Mouse (Mus musculus): ENCODE data around the gene Slc1a5. TPM values are rescaled to one million over a fixed set of nuclear protein-coding genes. Genes with fewer than 3 reads are reported as not detected.

The Slc1a5 gene
- polyA plus RNA-seq, 1 experiment from 2014 or later = 120 TPM

DNA sequence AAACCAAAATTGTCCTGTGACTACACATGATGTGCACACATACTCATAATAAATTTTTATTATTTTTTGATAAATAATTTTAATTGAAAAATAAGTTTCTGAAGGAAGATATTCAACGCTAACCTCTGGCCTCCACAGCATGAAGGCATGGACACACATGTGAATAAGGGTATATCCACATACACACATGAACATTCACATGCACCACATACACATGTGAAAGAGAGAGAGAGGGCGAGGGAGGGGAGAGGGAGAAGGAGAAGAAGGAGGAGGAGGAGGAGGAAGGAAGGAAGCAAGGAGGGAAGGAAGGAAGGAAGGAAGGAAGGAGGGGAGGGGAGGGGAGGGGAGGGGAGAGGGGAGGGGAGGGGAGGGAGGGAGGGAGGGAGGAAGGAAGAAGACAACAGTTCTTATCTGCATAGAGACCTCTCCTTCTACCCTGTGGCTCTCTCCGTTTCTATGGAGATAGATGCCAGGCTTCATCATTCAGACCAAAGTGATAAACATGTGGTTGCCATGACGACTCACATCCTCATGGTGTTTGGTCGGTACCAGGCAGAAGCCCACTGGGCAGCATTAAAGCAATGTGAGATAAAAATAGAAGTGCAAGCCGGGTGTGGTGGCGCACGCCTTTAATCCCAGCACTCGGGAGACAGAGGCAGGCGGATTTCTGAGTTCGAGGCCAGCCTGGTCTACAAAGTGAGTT is 22.1 kb upstream of the Slc1a5 start:
- H3K27me3 ChIP-seq = peaks cover 14% of the 10 kb centered on the region
- H3K4me2 ChIP-seq = no peak overlapping the region
- H3K4me1 ChIP-seq (replicated peaks) = peaks cover 9% of the 10 kb centered on the region
- no peak overlapping the region for H3K9ac ChIP-seq
- no peak overlapping the region for H3K4me3 ChIP-seq (replicated peaks)
- no peak for ATAC-seq (ENCODE audit: insufficient read depth)
- 54% methylated on average over 11 of the region's 11 CpGs for WGBS (ENCODE audit: insufficient replicate concordance)
- no peaks in the 10 kb centered on the region for H3K9me3 ChIP-seq (replicated peaks)
- H3K27ac ChIP-seq (replicated peaks) = no peak overlapping the region
- H3K36me3 ChIP-seq (replicated peaks) = no peaks in the 10 kb centered on the region

- Histone ChIP-seq H3K27me3 (peaks cover 14% of the 10 kb centered on the region), H3K4me3 (replicated peaks) (no peak overlapping the region), H3K4me1 (replicated peaks) (peaks cover 6% of the 10 kb centered on the region), H3K4me2 (no peak overlapping the region), H3K27ac (replicated peaks) (no peak overlapping the region), H3K9ac (no peak overlapping the region), H3K9me3 (replicated peaks) (no peaks in the 10 kb centered on the region), H3K36me3 (replicated peaks) (no peaks in the 10 kb centered on the region)
- WGBS (ENCODE audit: insufficient replicate concordance) = 13% methylated on average over 8 of the region's 8 CpGs
- 0 out of 2 replicates have a peak, but pooled peaks have one; percentile 31 for ATAC-seq (ENCODE audit: insufficient read depth)
These were observed 20.8 kb upstream of the Slc1a5 start for GRCm38 (mm10) chr7:16760292-16760691.

DNA sequence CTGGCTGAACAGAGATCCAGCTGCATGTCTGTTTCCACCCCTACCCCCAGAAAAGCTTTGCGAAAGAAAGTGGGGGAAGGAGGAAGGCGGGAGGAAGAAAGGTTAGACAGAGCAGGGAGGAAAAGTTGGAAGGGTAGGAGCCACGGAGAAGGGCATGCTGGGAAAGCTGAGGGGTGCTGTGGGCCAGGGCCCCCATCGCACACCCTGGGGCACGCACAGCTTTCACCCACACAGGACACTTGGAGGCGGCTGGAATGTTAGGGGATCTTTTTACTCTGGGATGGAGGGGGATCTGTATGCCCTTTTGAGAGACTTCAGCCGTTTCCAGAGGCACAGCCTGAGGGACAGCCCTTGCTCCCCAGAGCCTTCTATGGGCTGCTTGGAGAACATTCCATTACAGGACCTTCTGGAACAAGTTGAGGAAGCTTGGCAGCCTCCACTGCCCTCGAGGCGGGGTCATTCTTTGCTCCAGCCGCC is 20.1 kb upstream of the Slc1a5 start:
- no peak overlapping the region for H3K9ac ChIP-seq
- H3K27ac ChIP-seq (replicated peaks) = no peak overlapping the region
- H3K4me2 ChIP-seq = no peak overlapping the region
- H3K27me3 ChIP-seq = peaks cover 9% of the 10 kb centered on the region
- no peak for ATAC-seq (ENCODE audit: insufficient read depth)
- no peaks in the 10 kb centered on the region for H3K36me3 ChIP-seq (replicated peaks)
- no peaks in the 10 kb centered on the region for H3K9me3 ChIP-seq (replicated peaks)
- WGBS (ENCODE audit: insufficient replicate concordance) = 50% methylated on average over 10 of the region's 10 CpGs
- H3K4me3 ChIP-seq (replicated peaks) = no peak overlapping the region
- no peaks in the 10 kb centered on the region for H3K4me1 ChIP-seq (replicated peaks)

DNA sequence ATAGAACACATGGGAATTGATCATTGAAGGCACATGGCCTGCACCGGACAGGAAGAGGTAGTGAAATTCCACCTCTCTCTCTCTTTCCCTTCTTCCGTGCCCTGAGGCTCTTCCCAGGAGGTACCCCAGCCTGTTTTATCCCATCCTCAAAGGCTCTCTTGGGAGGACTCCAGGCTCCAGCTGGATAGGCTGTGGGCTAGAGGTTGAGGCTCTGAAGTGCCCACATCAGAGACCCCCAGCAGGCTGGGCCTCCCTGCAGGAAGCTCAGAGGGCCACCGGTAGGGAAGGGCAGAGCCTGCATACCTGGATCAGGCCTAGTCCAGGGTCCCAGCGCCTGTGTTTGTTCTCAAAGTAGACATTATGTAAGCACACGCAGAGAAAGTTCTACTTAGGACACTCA is 19.5 kb upstream of the Slc1a5 start:
- H3K4me3 ChIP-seq (replicated peaks) = no peak overlapping the region
- no peaks in the 10 kb centered on the region for H3K36me3 ChIP-seq (replicated peaks)
- no peak overlapping the region for H3K4me2 ChIP-seq
- peaks cover 9% of the 10 kb centered on the region for H3K27me3 ChIP-seq
- H3K4me1 ChIP-seq (replicated peaks) = no peaks in the 10 kb centered on the region
- no peak for ATAC-seq (ENCODE audit: insufficient read depth)
- 56% methylated on average over 5 of the region's 5 CpGs for WGBS (ENCODE audit: insufficient replicate concordance)
- H3K27ac ChIP-seq (replicated peaks) = no peak overlapping the region
- H3K9me3 ChIP-seq (replicated peaks) = no peaks in the 10 kb centered on the region
- H3K9ac ChIP-seq = no peak overlapping the region

- Histone ChIP-seq H3K4me2 (no peak overlapping the region), H3K27ac (replicated peaks) (no peak overlapping the region), H3K4me3 (replicated peaks) (no peak overlapping the region), H3K9ac (no peak overlapping the region), H3K27me3 (peaks cover 9% of the 10 kb centered on the region), H3K36me3 (replicated peaks) (no peaks in the 10 kb centered on the region), H3K9me3 (replicated peaks) (no peaks in the 10 kb centered on the region), H3K4me1 (replicated peaks) (no peaks in the 10 kb centered on the region)
- no peak for ATAC-seq (ENCODE audit: insufficient read depth)
- 67% methylated on average over 7 of the region's 7 CpGs for WGBS (ENCODE audit: insufficient replicate concordance)
These were observed 17.5 kb upstream of the Slc1a5 start for GRCm38 (mm10) chr7:16763463-16764218.

DNA sequence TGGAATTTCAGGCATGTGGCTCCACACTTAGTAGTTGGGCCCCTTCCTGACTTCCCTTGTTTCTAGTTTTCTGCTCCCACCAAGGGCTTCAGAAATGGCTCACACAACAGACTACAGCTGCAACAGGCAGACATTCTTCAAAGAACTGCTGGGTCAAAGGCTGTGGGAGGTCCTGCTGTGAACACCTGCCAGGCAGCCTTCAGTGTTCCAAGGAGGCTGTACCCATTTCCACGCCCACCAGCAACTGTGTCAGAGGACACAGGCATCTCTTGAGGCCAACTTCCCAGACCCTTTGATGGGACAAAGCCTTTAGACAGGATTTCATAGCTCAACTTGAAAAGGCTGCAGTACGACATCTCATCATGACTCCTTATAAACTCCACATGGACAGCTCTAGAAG is 14.7 kb upstream of the Slc1a5 start:
- 50% methylated on average over 2 of the region's 2 CpGs for WGBS (ENCODE audit: insufficient replicate concordance)
- H3K9me3 ChIP-seq (replicated peaks) = no peaks in the 10 kb centered on the region
- no peak overlapping the region for H3K4me3 ChIP-seq (replicated peaks)
- no peak for ATAC-seq (ENCODE audit: insufficient read depth)
- no peaks in the 10 kb centered on the region for H3K36me3 ChIP-seq (replicated peaks)
- H3K4me1 ChIP-seq (replicated peaks) = no peaks in the 10 kb centered on the region
- H3K27me3 ChIP-seq = peaks cover 4% of the 10 kb centered on the region
- H3K27ac ChIP-seq (replicated peaks) = no peak overlapping the region
- no peak overlapping the region for H3K4me2 ChIP-seq
- no peak overlapping the region for H3K9ac ChIP-seq

- Histone ChIP-seq H3K4me1 (replicated peaks) (peaks cover 11% of the 10 kb centered on the region), H3K36me3 (replicated peaks) (no peaks in the 10 kb centered on the region), H3K9me3 (replicated peaks) (0 out of 2 replicates have a peak, but pooled peaks cover 4% of the 10 kb centered on the region), H3K9ac (no peak overlapping the region), H3K4me2 (no peak overlapping the region), H3K27ac (replicated peaks) (no peak overlapping the region), H3K27me3 (peaks cover 4% of the 10 kb centered on the region; the same call in 1 of the 2 replicates), H3K4me3 (replicated peaks) (no peak overlapping the region)
- WGBS (ENCODE audit: insufficient replicate concordance) = 47% methylated on average over 5 of the region's 5 CpGs
- no peak for ATAC-seq (ENCODE audit: insufficient read depth)
These were observed 5.3 kb upstream of the Slc1a5 start for GRCm38 (mm10) chr7:16775888-16776287.

- peaks cover 36% of the 10 kb centered on the region for H3K4me1 ChIP-seq (replicated peaks)
- 75% methylated on average over 5 of the region's 5 CpGs for WGBS (ENCODE audit: insufficient replicate concordance)
- no peak overlapping the region; the same call in 1 of the 2 replicates for H3K27ac ChIP-seq (replicated peaks)
- H3K4me3 ChIP-seq (replicated peaks) = no peak overlapping the region
- no peaks in the 10 kb centered on the region for H3K9me3 ChIP-seq (replicated peaks)
- ATAC-seq (ENCODE audit: insufficient read depth) = no peak
- H3K27me3 ChIP-seq = no peaks in the 10 kb centered on the region
- no peak overlapping the region for H3K9ac ChIP-seq
- no peak overlapping the region for H3K4me2 ChIP-seq
- peaks cover 12% of the 10 kb centered on the region for H3K36me3 ChIP-seq (replicated peaks)
These were observed 1.1 kb upstream of the Slc1a5 start for GRCm38 (mm10) chr7:16780076-16780475.

DNA sequence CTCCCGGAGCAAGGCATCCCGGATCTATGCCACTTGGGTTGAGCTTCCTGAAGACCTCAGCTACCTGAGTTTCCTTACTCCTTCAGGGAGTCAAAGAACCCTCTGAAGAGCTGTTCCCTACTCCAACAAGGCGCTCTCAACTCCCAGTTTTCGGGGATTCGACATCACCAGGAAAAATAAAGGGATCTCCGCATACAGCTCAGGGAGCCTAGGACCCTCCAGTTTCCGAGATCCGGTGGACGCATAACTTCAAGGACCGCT is 345 bp downstream of the Slc1a5 start:
- no peaks in the 10 kb centered on the region for H3K27me3 ChIP-seq
- H3K9me3 ChIP-seq (replicated peaks) = no peaks in the 10 kb centered on the region
- H3K27ac ChIP-seq (replicated peaks) = peak overlapping the region; percentile 98
- H3K9ac ChIP-seq = peak overlapping the region; percentile 98
- peaks cover 50% of the 10 kb centered on the region for H3K4me1 ChIP-seq (replicated peaks)
- peak overlapping the region; percentile 98 for H3K4me3 ChIP-seq (replicated peaks)
- ATAC-seq (ENCODE audit: insufficient read depth) = no peak
- peak overlapping the region; percentile 84 for H3K4me2 ChIP-seq
- H3K36me3 ChIP-seq (replicated peaks) = peaks cover 26% of the 10 kb centered on the region
- WGBS (ENCODE audit: insufficient replicate concordance) = under 1% methylated on average over 10 of the region's 10 CpGs

GRCm38 (mm10) chr7:16781816-16782554 is 845 bp downstream of the Slc1a5 start:
- Histone ChIP-seq H3K4me1 (replicated peaks) (peaks cover 55% of the 10 kb centered on the region), H3K4me3 (replicated peaks) (peak overlapping the region; percentile 98), H3K4me2 (peak overlapping the region; percentile 84), H3K9me3 (replicated peaks) (no peaks in the 10 kb centered on the region), H3K36me3 (replicated peaks) (peaks cover 31% of the 10 kb centered on the region), H3K27me3 (no peaks in the 10 kb centered on the region), H3K27ac (replicated peaks) (peak overlapping the region; percentile 98), H3K9ac (peak overlapping the region; percentile 98)
- under 1% methylated on average over 60 of the region's 60 CpGs for WGBS (ENCODE audit: insufficient replicate concordance)
- no peak for ATAC-seq (ENCODE audit: insufficient read depth)

DNA sequence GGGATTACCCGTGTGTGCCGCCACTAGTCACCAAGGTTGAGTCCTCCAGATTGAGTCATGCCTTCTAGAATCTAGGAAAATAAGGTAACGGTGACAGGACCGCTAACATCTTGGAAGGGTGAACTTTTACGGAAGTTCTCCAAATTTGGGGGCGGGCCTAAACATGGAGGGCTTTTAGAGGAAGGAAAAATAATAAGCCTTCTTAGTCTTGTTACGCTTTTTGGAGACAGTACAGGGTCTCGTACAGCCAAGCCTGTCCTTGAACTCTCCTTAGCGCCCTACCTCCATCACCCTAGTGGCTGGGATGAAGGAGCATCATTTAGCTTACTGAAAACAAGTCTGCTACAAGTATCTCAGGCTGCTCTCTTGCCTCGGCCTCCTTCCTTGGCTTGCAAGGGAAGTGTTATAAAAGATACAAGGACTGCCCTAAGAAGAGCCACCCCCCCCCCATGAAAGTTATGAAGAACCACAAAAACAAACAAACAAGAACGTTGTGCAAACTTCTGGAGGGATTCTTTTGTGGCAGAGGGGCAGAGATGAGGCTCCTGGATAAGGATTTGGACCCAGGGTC is 1.5 kb downstream of the Slc1a5 start:
- Histone ChIP-seq H3K4me1 (replicated peaks) (peaks cover 56% of the 10 kb centered on the region), H3K27me3 (no peaks in the 10 kb centered on the region), H3K9me3 (replicated peaks) (no peaks in the 10 kb centered on the region), H3K4me3 (replicated peaks) (peak overlapping the region; percentile 98), H3K4me2 (peak overlapping the region; percentile 84), H3K36me3 (replicated peaks) (peaks cover 37% of the 10 kb centered on the region), H3K27ac (replicated peaks) (peak overlapping the region; percentile 98), H3K9ac (peak overlapping the region; percentile 98)
- ATAC-seq (ENCODE audit: insufficient read depth) = no peak
- WGBS (ENCODE audit: insufficient replicate concordance) = 2% methylated on average over 11 of the region's 11 CpGs

Measured in liver, embryonic 15.5 days (tissue).